Mouse (Mus musculus) embryonic facial prominence, embryonic 13.5 days (tissue): ENCODE measurements at regions not wholly inside any gene's neighbourhood (a gene's known extent, or its start where the extent isn't known, plus 50 kb on each side); places are given as distances from the start of the nearest gene placed in this dataset.
"Not testable (repeated sequence)": the region's sequence is repeated elsewhere in the genome, so short reads cannot be mapped to it uniquely, and the experiment has no call there.

Source experiments
- ATAC-seq: fragments of 200-750 bp; cut with Nextera tagmentation; 2 replicates; pipeline ENCODE4 v1.8.0; 2017; ENCODE audit warnings: low read depth; ENCODE audit not compliant: insufficient number of reproducible peaks, insufficient read depth, low FRiP score, low TSS enrichment
- H3K27ac ChIP-seq: fragments of 300-500 bp; sonication (generic); 2 replicates; pipeline ENCODE4 v1.5.1; 2015; ENCODE audit warnings: moderate library complexity, mild to moderate bottlenecking, inconsistent platforms
- H3K27me3 ChIP-seq: fragments of 300-500 bp; sonication (generic); 2 replicates; pipeline ENCODE4 v1.6.1; 2015; ENCODE audit warnings: mild to moderate bottlenecking, inconsistent platforms
- H3K36me3 ChIP-seq: fragments of 300-500 bp; sonication (generic); 2 replicates; pipeline ENCODE4 v1.6.1; 2015; ENCODE audit warnings: mild to moderate bottlenecking, inconsistent platforms
- H3K4me1 ChIP-seq: fragments of 300-500 bp; sonication (generic); 2 replicates; pipeline ENCODE4 v1.6.1; 2015; ENCODE audit warnings: inconsistent platforms
- H3K4me2 ChIP-seq: fragments of 300-500 bp; sonication (generic); 2 replicates; pipeline ENCODE4 v1.6.1; 2015; ENCODE audit warnings: moderate library complexity, mild to moderate bottlenecking, inconsistent platforms
- H3K4me3 ChIP-seq: fragments of 300-500 bp; sonication (generic); 2 replicates; pipeline ENCODE4 v1.5.1; 2015; ENCODE audit warnings: mild to moderate bottlenecking, inconsistent platforms
- H3K9ac ChIP-seq: fragments of 300-500 bp; sonication (generic); 2 replicates; pipeline ENCODE4 v1.6.1; 2015; ENCODE audit warnings: mild to moderate bottlenecking, inconsistent platforms
- H3K9me3 ChIP-seq: fragments of 300-500 bp; sonication (generic); 2 replicates; pipeline ENCODE4 v1.6.1; 2016; ENCODE audit warnings: inconsistent platforms
- WGBS: fragments of 180-500 bp; shearing (Covaris S2); methylation state at CpG from one replicate; pipeline ENCODE4 v1.1.7; 2015; ENCODE audit warnings: mixed read lengths; 5-methylcytosine and 5-hydroxymethylcytosine counted together

- H3K27ac ChIP-seq = no peak overlapping the region
- no peaks in the 10 kb centered on the region for H3K4me1 ChIP-seq
- no peaks in the 10 kb centered on the region for H3K36me3 ChIP-seq
- H3K9ac ChIP-seq = no peak overlapping the region
- H3K4me3 ChIP-seq = no peak overlapping the region
- ATAC-seq = no peak
- H3K27me3 ChIP-seq = no peaks in the 10 kb centered on the region
- no peak overlapping the region for H3K4me2 ChIP-seq
- WGBS = 89% methylated on average over 1 of the region's 1 CpGs
- no peaks in the 10 kb centered on the region for H3K9me3 ChIP-seq
These were observed 345.5 kb downstream of the Hdgfl1 start for GRCm38 (mm10) chr13:26424513-26424912.

- no peak overlapping the region for H3K9ac ChIP-seq
- no peaks in the 10 kb centered on the region for H3K27me3 ChIP-seq
- ATAC-seq = no peak
- H3K4me1 ChIP-seq = no peaks in the 10 kb centered on the region
- H3K4me2 ChIP-seq = no peak overlapping the region
- no peaks in the 10 kb centered on the region for H3K9me3 ChIP-seq
- no peak overlapping the region for H3K27ac ChIP-seq
- H3K36me3 ChIP-seq = no peaks in the 10 kb centered on the region
- H3K4me3 ChIP-seq = no peak overlapping the region
These were observed 364.2 kb downstream of the Hdgfl1 start for GRCm38 (mm10) chr13:26405757-26406156.

GRCm38 (mm10) chr13:26404707-26405106 is 365.3 kb downstream of the Hdgfl1 start:
- 67% methylated on average over 2 of the region's 2 CpGs for WGBS
- no peaks in the 10 kb centered on the region for H3K9me3 ChIP-seq
- no peak overlapping the region for H3K27ac ChIP-seq
- H3K4me3 ChIP-seq = no peak overlapping the region
- no peak overlapping the region for H3K4me2 ChIP-seq
- H3K36me3 ChIP-seq = no peaks in the 10 kb centered on the region
- no peaks in the 10 kb centered on the region for H3K4me1 ChIP-seq
- no peak for ATAC-seq
- H3K27me3 ChIP-seq = no peaks in the 10 kb centered on the region
- H3K9ac ChIP-seq = no peak overlapping the region

- no peaks in the 10 kb centered on the region for H3K36me3 ChIP-seq
- 90% methylated on average over 7 of the region's 7 CpGs for WGBS
These were observed 381.9 kb downstream of the Hdgfl1 start for GRCm38 (mm10) chr13:26387861-26388621.

GRCm38 (mm10) chr13:26382631-26383030 is 387.3 kb downstream of the Hdgfl1 start:
- WGBS = 23% methylated on average over 2 of the region's 2 CpGs
- H3K9me3 ChIP-seq = no peaks in the 10 kb centered on the region
- no peak for ATAC-seq
- H3K4me2 ChIP-seq = no peak overlapping the region
- H3K36me3 ChIP-seq = no peaks in the 10 kb centered on the region
- no peak overlapping the region for H3K27ac ChIP-seq
- H3K27me3 ChIP-seq = no peaks in the 10 kb centered on the region
- no peak overlapping the region for H3K9ac ChIP-seq
- H3K4me3 ChIP-seq = no peak overlapping the region
- peaks cover 6% of the 10 kb centered on the region; the same call in 1 of the 2 replicates for H3K4me1 ChIP-seq

More at GRCm38 (mm10) chr13:26387861-26388621, 381.9 kb downstream of the Hdgfl1 start:
- no peaks in the 10 kb centered on the region for H3K27me3 ChIP-seq
- H3K4me3 ChIP-seq = no peak overlapping the region
- no peak overlapping the region for H3K4me2 ChIP-seq
- no peak overlapping the region for H3K9ac ChIP-seq
- 0 out of 2 replicates have a peak, but pooled peaks cover under 1% of the 10 kb centered on the region for H3K4me1 ChIP-seq
- no peaks in the 10 kb centered on the region for H3K9me3 ChIP-seq
- ATAC-seq = 0 out of 2 replicates have a peak, but pooled peaks have one; percentile 10
- no peak overlapping the region for H3K27ac ChIP-seq

- Histone ChIP-seq H3K9me3 (no peaks in the 10 kb centered on the region), H3K36me3 (no peaks in the 10 kb centered on the region), H3K27ac (no peak overlapping the region), H3K27me3 (no peaks in the 10 kb centered on the region), H3K9ac (no peak overlapping the region), H3K4me3 (no peak overlapping the region), H3K4me2 (no peak overlapping the region), H3K4me1 (peaks cover 6% of the 10 kb centered on the region; the same call in 1 of the 2 replicates)
- WGBS = 64% methylated on average over 2 of the region's 2 CpGs
- ATAC-seq = no peak
These were observed 387.8 kb downstream of the Hdgfl1 start for GRCm38 (mm10) chr13:26382154-26382553.

GRCm38 (mm10) chr13:26375546-26375945 is 394.4 kb downstream of the Hdgfl1 start:
- no peaks in the 10 kb centered on the region for H3K27me3 ChIP-seq
- 0 out of 2 replicates have a peak, but pooled peaks cover 4% of the 10 kb centered on the region for H3K4me1 ChIP-seq
- no peak overlapping the region for H3K9ac ChIP-seq
- ATAC-seq = no peak
- no peaks in the 10 kb centered on the region for H3K36me3 ChIP-seq
- no peaks in the 10 kb centered on the region for H3K9me3 ChIP-seq
- H3K27ac ChIP-seq = no peak overlapping the region
- H3K4me3 ChIP-seq = no peak overlapping the region
- no peak overlapping the region for H3K4me2 ChIP-seq

- not testable (repeated sequence) for H3K27ac ChIP-seq, H3K4me1 ChIP-seq, H3K27me3 ChIP-seq, H3K4me3 ChIP-seq, H3K9me3 ChIP-seq, H3K9ac ChIP-seq, ATAC-seq, H3K4me2 ChIP-seq, H3K36me3 ChIP-seq
- 91% methylated on average over 6 of the region's 6 CpGs for WGBS
These were observed 404.1 kb downstream of the Hdgfl1 start for GRCm38 (mm10) chr13:26365911-26366310.

GRCm38 (mm10) chr13:26356341-26356740 is 413.6 kb downstream of the Hdgfl1 start:
- 47% methylated on average over 3 of the region's 3 CpGs for WGBS
- Histone ChIP-seq H3K4me2 (no peak overlapping the region), H3K4me1 (no peaks in the 10 kb centered on the region), H3K9me3 (peaks cover 5% of the 10 kb centered on the region; the same call in 1 of the 2 replicates), H3K27me3 (no peaks in the 10 kb centered on the region), H3K9ac (no peak overlapping the region), H3K27ac (no peak overlapping the region), H3K36me3 (no peaks in the 10 kb centered on the region), H3K4me3 (no peak overlapping the region)
- ATAC-seq = no peak

- no peak for ATAC-seq
- Histone ChIP-seq H3K4me1 (no peaks in the 10 kb centered on the region), H3K4me3 (no peak overlapping the region), H3K9me3 (peaks cover 5% of the 10 kb centered on the region; the same call in 1 of the 2 replicates), H3K36me3 (no peaks in the 10 kb centered on the region), H3K4me2 (no peak overlapping the region), H3K27me3 (no peaks in the 10 kb centered on the region), H3K9ac (no peak overlapping the region), H3K27ac (no peak overlapping the region)
These were observed 415.5 kb downstream of the Hdgfl1 start for GRCm38 (mm10) chr13:26354421-26354820.

GRCm38 (mm10) chr13:26350510-26350909 is 419.5 kb downstream of the Hdgfl1 start:
- Histone ChIP-seq H3K9ac (no peak overlapping the region), H3K4me1 (no peaks in the 10 kb centered on the region), H3K4me3 (no peak overlapping the region), H3K27me3 (no peaks in the 10 kb centered on the region), H3K36me3 (no peaks in the 10 kb centered on the region), H3K9me3 (peaks cover 5% of the 10 kb centered on the region; the same call in 1 of the 2 replicates), H3K27ac (no peak overlapping the region), H3K4me2 (no peak overlapping the region)
- ATAC-seq = no peak
- WGBS = 74% methylated on average over 3 of the region's 3 CpGs

GRCm38 (mm10) chr13:26338795-26339194 is 431.2 kb downstream of the Hdgfl1 start:
- H3K4me2 ChIP-seq = no peak overlapping the region
- H3K4me1 ChIP-seq = no peaks in the 10 kb centered on the region
- no peaks in the 10 kb centered on the region for H3K9me3 ChIP-seq
- 67% methylated on average over 3 of the region's 3 CpGs for WGBS
- H3K36me3 ChIP-seq = no peaks in the 10 kb centered on the region
- ATAC-seq = no peak
- H3K9ac ChIP-seq = no peak overlapping the region
- no peak overlapping the region for H3K27ac ChIP-seq
- no peaks in the 10 kb centered on the region for H3K27me3 ChIP-seq
- no peak overlapping the region for H3K4me3 ChIP-seq
